Mouse (Mus musculus) MEL (cell line): ENCODE measurements around the gene Tjp1. TPM values are rescaled to one million over a fixed set of nuclear protein-coding genes. Genes with fewer than 3 reads are reported as not detected.
A peak's percentile ranks its signal among the peaks of the same experiment; 100 is the strongest.

Experiments used
- DNase-seq: peaks from one replicate; pipeline ENCODE4 v3.0.0; 2011; ENCODE audit warnings: low read depth, low spot score
- H3K27ac ChIP-seq: 2 replicates; pipeline ENCODE4 v1.5.1; 2012; ENCODE audit warnings: low read depth, mild to moderate bottlenecking, control low read depth, low read length, moderate library complexity; ENCODE audit not compliant: control insufficient read depth
- H3K27me3 ChIP-seq, 2 experiments: fragments of 150-350 bp in 1 of 2; sonication (generic) in 1 of 2; 2 replicates each; pipeline ENCODE4 v1.6.1; 2012; ENCODE audit warnings: low read length in 2 of 2, mild to moderate bottlenecking in 2 of 2, improper control_type of control experiment in 1 of 2, moderate library complexity in 1 of 2; ENCODE audit not compliant: insufficient read depth in 2 of 2, control insufficient read depth in 1 of 2
- H3K36me3 ChIP-seq, 2 experiments: 2 replicates each; pipeline ENCODE4 v1.6.1; 2012 to 2014; ENCODE audit warnings: low read length in 2 of 2, improper control_type of control experiment in 1 of 2, inconsistent platforms in 1 of 2, mild to moderate bottlenecking in 1 of 2; ENCODE audit not compliant: insufficient read depth in 2 of 2, control insufficient read depth in 1 of 2
- H3K4me1 ChIP-seq, 2 experiments: fragments of 150-350 bp in 1 of 2; sonication (generic) in 1 of 2; 2 replicates each; pipeline ENCODE4 v1.6.1; 2012; ENCODE audit warnings: low read length in 2 of 2, improper control_type of control experiment in 1 of 2, mild to moderate bottlenecking in 1 of 2; ENCODE audit not compliant: insufficient read depth in 2 of 2, control insufficient read depth in 1 of 2
- H3K4me3 ChIP-seq, 2 experiments: fragments of 150-350 bp in 1 of 2; sonication (generic) in 1 of 2; 2 replicates each; pipeline ENCODE4 v1.5.1; 2012; ENCODE audit warnings: low read depth in 2 of 2, low read length in 2 of 2, mild to moderate bottlenecking in 2 of 2, moderate library complexity in 2 of 2, control low read depth in 1 of 2, improper control_type of control experiment in 1 of 2; ENCODE audit not compliant: control insufficient read depth in 1 of 2, insufficient read depth in 1 of 2
- H3K79me2 ChIP-seq: 2 replicates; pipeline ENCODE4 v1.6.1; 2012; ENCODE audit warnings: mild to moderate bottlenecking, low read length, moderate library complexity; ENCODE audit not compliant: control insufficient read depth, poor library complexity, insufficient read depth
- H3K9ac ChIP-seq: 2 replicates; pipeline ENCODE4 v1.6.1; 2012; ENCODE audit warnings: low read depth, mild to moderate bottlenecking, control low read depth, low read length, moderate library complexity; ENCODE audit not compliant: control insufficient read depth, poor library complexity, severe bottlenecking
- H3K9me3 ChIP-seq: fragments of 150-350 bp; sonication (generic); replicated peaks from 2 replicates; pipeline ENCODE4 v1.6.1; 2012; ENCODE audit warnings: mild to moderate bottlenecking, low read length, improper control_type of control experiment, moderate library complexity; ENCODE audit not compliant: insufficient read depth
- BHLHE40 ChIP-seq: IDR thresholded peaks from 2 replicates; pipeline ENCODE4 v1.6.1; 2012; ENCODE audit warnings: low read depth, mild to moderate bottlenecking, inconsistent platforms, low read length, improper control_type of control experiment, borderline replicate concordance
- CHD2 ChIP-seq: IDR thresholded peaks from 2 replicates; pipeline ENCODE4 v1.6.1; 2011; ENCODE audit warnings: low read length, improper control_type of control experiment
- CTCF ChIP-seq, 3 experiments: IDR thresholded peaks in 2 of 3; conservative IDR thresholded peaks in 1 of 3; 2 replicates each; pipeline ENCODE4 v1.5.1; 2011 to 2012; ENCODE audit warnings: low read length in 3 of 3, low read depth in 2 of 3, mild to moderate bottlenecking in 2 of 3, improper control_type of control experiment in 1 of 3, inconsistent platforms in 1 of 3, mixed read lengths in 1 of 3, moderate library complexity in 1 of 3; ENCODE audit not compliant: control insufficient read depth in 1 of 3, insufficient read depth in 1 of 3, poor library complexity in 1 of 3, severe bottlenecking in 1 of 3
- ETS1 ChIP-seq: IDR thresholded peaks from 2 replicates; pipeline ENCODE4 v1.6.1; 2012; ENCODE audit warnings: low read depth, mild to moderate bottlenecking, inconsistent platforms, low read length, improper control_type of control experiment, moderate library complexity
- GATA1 ChIP-seq: IDR thresholded peaks from 2 replicates; pipeline ENCODE4 v1.6.1; 2011; ENCODE audit warnings: low read depth, low read length, improper control_type of control experiment
- JUND ChIP-seq: IDR thresholded peaks from 2 replicates; pipeline ENCODE4 v1.6.1; 2011; ENCODE audit warnings: low read depth, mild to moderate bottlenecking, improper control_type of control experiment, low read length
- MAX ChIP-seq: IDR thresholded peaks from 2 replicates; pipeline ENCODE4 v1.6.1; 2011; ENCODE audit warnings: low read length, improper control_type of control experiment
- MAZ ChIP-seq: IDR thresholded peaks from 2 replicates; pipeline ENCODE4 v1.6.1; 2012; ENCODE audit warnings: low read depth, mild to moderate bottlenecking, inconsistent platforms, low read length, improper control_type of control experiment
- NELFE ChIP-seq: IDR thresholded peaks from 2 replicates; pipeline ENCODE4 v1.6.1; 2011; ENCODE audit warnings: low read depth, low read length, improper control_type of control experiment
- SIN3A ChIP-seq: IDR thresholded peaks from 2 replicates; pipeline ENCODE4 v1.6.1; 2012; ENCODE audit warnings: low read length, improper control_type of control experiment, inconsistent platforms
- TCF12 ChIP-seq: IDR thresholded peaks from 2 replicates; pipeline ENCODE4 v1.6.1; 2014; ENCODE audit warnings: low read depth, mild to moderate bottlenecking, inconsistent platforms, low read length, improper control_type of control experiment, moderate library complexity
- USF2 ChIP-seq, 2 experiments: IDR thresholded peaks; 2 replicates each; pipeline ENCODE4 v1.6.1; 2011 to 2012; ENCODE audit warnings: improper control_type of control experiment in 2 of 2, low read length in 2 of 2, borderline replicate concordance in 1 of 2, inconsistent platforms in 1 of 2, low read depth in 1 of 2, mild to moderate bottlenecking in 1 of 2; ENCODE audit not compliant: insufficient read depth in 1 of 2
- ZC3H11A ChIP-seq: IDR thresholded peaks from 2 replicates; pipeline ENCODE4 v1.6.1; 2012; ENCODE audit warnings: low read depth, mild to moderate bottlenecking, inconsistent platforms, low read length, improper control_type of control experiment
- ZMIZ1 ChIP-seq: IDR thresholded peaks from 2 replicates; pipeline ENCODE4 v1.6.1; 2012; ENCODE audit warnings: low read depth, mild to moderate bottlenecking, inconsistent platforms, low read length, improper control_type of control experiment, moderate library complexity
- ZNF384 ChIP-seq: IDR thresholded peaks from 2 replicates; pipeline ENCODE4 v1.6.1; 2012; ENCODE audit warnings: low read depth, mild to moderate bottlenecking, inconsistent platforms, low read length, improper control_type of control experiment
- polyA plus RNA-seq, 2 experiments: library from polyadenylated mRNA; stranded (reverse) in 1 of 2; unstranded in 1 of 2; fragments of >175 nt in 1 of 2; fragments of >200 nt in 1 of 2; gene quantifications; 2 replicates each; pipeline versions ENCODE4 v1.2.1 to v1.2.4; 2012; ENCODE audit warnings: low replicate concordance in 2 of 2, low read depth in 1 of 2; ENCODE audit not compliant: insufficient read length in 2 of 2, insufficient read depth in 1 of 2, missing spikeins in 1 of 2
- total RNA-seq: library from RNA; depleted of rRNA; stranded (reverse); fragments of 300-350 nt; gene quantifications from 2 replicates; pipeline ENCODE4 v1.2.3, GENCODE M21; 2012

The Tjp1 gene
- total and polyA plus RNA-seq, 3 experiments: 0.01 TPM; not detected in 2

GRCm38 (mm10) chr7:65418366-65418911, 109.1 kb downstream of the Tjp1 start:
- no peak overlapping the region for H3K27ac ChIP-seq
- DNase-seq: no peak
- H3K36me3 ChIP-seq: no peaks in the 10 kb centered on the region
- H3K4me3 ChIP-seq: no peak overlapping the region
- no peaks in the 10 kb centered on the region for H3K27me3 ChIP-seq
- H3K9ac ChIP-seq: no peak overlapping the region
- peaks cover 0 to 4% of the 10 kb centered on the region in 2 experiments; a peak in 1 of 4 replicates for H3K4me1 ChIP-seq
- no peaks in the 10 kb centered on the region for H3K9me3 ChIP-seq
- no peaks in the 10 kb centered on the region for H3K79me2 ChIP-seq
- TF ChIP-seq ZC3H11A: no peak
- no peak for TF ChIP-seq MAX
- TF ChIP-seq NELFE: no peak
- TF ChIP-seq USF2 (IDR thresholded peaks at IDR 0.05; ENCODE audit: borderline replicate concordance in 1 of 2, insufficient read depth in 1 of 2, low read depth in 1 of 2, low read length in 2 of 2): no peak
- no peak for TF ChIP-seq GATA1
- TF ChIP-seq SIN3A: no peak
- TF ChIP-seq CTCF (IDR thresholded peaks at IDR 0.05 in 2 of 3, conservative IDR thresholded peaks at IDR 0.05 in 1 of 3; ENCODE audit: control insufficient read depth in 1 of 3, insufficient read depth in 1 of 3, low read depth in 2 of 3, low read length in 3 of 3, poor library complexity in 1 of 3, severe bottlenecking in 1 of 3): no peak
- TF ChIP-seq ZMIZ1: no peak
- TF ChIP-seq ETS1: no peak

GRCm38 (mm10) chr7:65417231-65418100, 110.1 kb downstream of the Tjp1 start:
- TF ChIP-seq CHD2: no peak
- 0 out of 2 replicates have a peak, but pooled peaks have one; percentile 7 for TF ChIP-seq TCF12
- TF ChIP-seq, all 39 proteins: peak for 1
- no peak for DNase-seq
- Histone ChIP-seq H3K9me3 (no peaks in the 10 kb centered on the region), H3K27me3 (no peaks in the 10 kb centered on the region), H3K79me2 (no peaks in the 10 kb centered on the region), H3K4me1 (peaks cover 0 to 4% of the 10 kb centered on the region in 2 experiments; a peak in 1 of 4 replicates), H3K27ac (no peak overlapping the region), H3K36me3 (no peaks in the 10 kb centered on the region), H3K4me3 (no peak overlapping the region), H3K9ac (no peak overlapping the region)

DNA sequence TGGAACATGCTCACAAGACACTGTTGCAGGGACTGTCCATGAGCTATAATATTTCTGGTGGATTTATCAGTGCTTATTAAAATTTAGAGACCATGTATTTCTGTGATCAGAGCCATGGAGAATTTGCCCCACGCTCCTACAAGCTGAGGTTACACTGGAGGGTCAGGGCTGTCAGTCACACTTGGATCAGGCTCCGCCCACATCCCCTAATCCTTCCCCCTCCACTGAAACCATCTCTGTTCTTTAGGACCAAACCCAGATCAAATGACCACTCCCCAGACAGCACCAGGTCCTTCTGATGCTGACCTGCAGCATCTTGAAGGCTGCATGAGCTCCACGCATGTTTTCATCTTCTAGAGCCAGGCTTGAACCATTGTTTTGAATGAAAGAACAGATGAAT, 111.1 kb downstream of the Tjp1 start:
- no peak overlapping the region for H3K9ac ChIP-seq
- no peak for DNase-seq
- H3K9me3 ChIP-seq: no peaks in the 10 kb centered on the region
- H3K79me2 ChIP-seq: no peaks in the 10 kb centered on the region
- H3K36me3 ChIP-seq: no peaks in the 10 kb centered on the region
- no peak overlapping the region for H3K27ac ChIP-seq
- no peak for TF ChIP-seq GATA1
- no peak for TF ChIP-seq BHLHE40
- TF ChIP-seq ZNF384: no peak
- no peak for TF ChIP-seq CTCF (IDR thresholded peaks at IDR 0.05 in 2 of 3, conservative IDR thresholded peaks at IDR 0.05 in 1 of 3; ENCODE audit: control insufficient read depth in 1 of 3, insufficient read depth in 1 of 3, low read depth in 2 of 3, low read length in 3 of 3, poor library complexity in 1 of 3, severe bottlenecking in 1 of 3)
- TF ChIP-seq MAZ: no peak
- no peak for TF ChIP-seq JUND
- no peak overlapping the region for H3K4me3 ChIP-seq
- H3K4me1 ChIP-seq: peaks cover 0 to 4% of the 10 kb centered on the region in 2 experiments; a peak in 1 of 4 replicates
- no peaks in the 10 kb centered on the region for H3K27me3 ChIP-seq
